Mouse (Mus musculus) intestine, embryonic 14.5 days (tissue): ENCODE measurements around the gene Sult2b1. TPM values are rescaled to one million over a fixed set of nuclear protein-coding genes. Genes with fewer than 3 reads are reported as not detected.

Experiments used
- ATAC-seq: fragments of 200-750 bp; cut with Nextera tagmentation; replicated peaks from 2 replicates; pipeline ENCODE4 v1.8.0; 2017; ENCODE audit warnings: low read depth, moderate number of reproducible peaks, moderate TSS enrichment, moderate library complexity; ENCODE audit not compliant: low FRiP score, low TSS enrichment
- DNase-seq: peaks from one replicate; pipeline ENCODE4 v3.0.0-alpha.2; 2018; ENCODE audit warnings: low spot score
- H3K27ac ChIP-seq: fragments of 300-500 bp; sonication (generic); 2 replicates; pipeline ENCODE4 v1.5.1; 2014; ENCODE audit warnings: low read depth, mild to moderate bottlenecking, control low read depth
- H3K27me3 ChIP-seq: fragments of 300-500 bp; sonication (generic); replicated peaks from 2 replicates; pipeline ENCODE4 v1.6.1; 2014; ENCODE audit warnings: low read length, control low read depth; ENCODE audit not compliant: control insufficient read depth, insufficient read depth
- H3K36me3 ChIP-seq: fragments of 300-500 bp; sonication (generic); 2 replicates; pipeline ENCODE4 v1.6.1; 2014; ENCODE audit warnings: low read length, control low read depth; ENCODE audit not compliant: control insufficient read depth, insufficient read depth
- H3K4me1 ChIP-seq: fragments of 300-500 bp; sonication (generic); replicated peaks from 2 replicates; pipeline ENCODE4 v1.6.1; 2014; ENCODE audit warnings: low read length, control low read depth, mixed read lengths; ENCODE audit not compliant: control insufficient read depth, insufficient read depth
- H3K4me2 ChIP-seq: fragments of 300-500 bp; sonication (generic); 2 replicates; pipeline ENCODE4 v1.6.1; 2014; ENCODE audit warnings: low read length
- H3K4me3 ChIP-seq: fragments of 300-500 bp; sonication (generic); 2 replicates; pipeline ENCODE4 v1.5.1; 2014; ENCODE audit warnings: low read depth, low read length, control low read depth, mixed read lengths
- H3K9ac ChIP-seq: fragments of 300-500 bp; sonication (generic); 2 replicates; pipeline ENCODE4 v1.6.1; 2014; ENCODE audit warnings: mild to moderate bottlenecking, low read length
- H3K9me3 ChIP-seq: fragments of 300-500 bp; sonication (generic); 2 replicates; pipeline ENCODE4 v1.6.1; 2016; ENCODE audit warnings: low read length, control low read depth; ENCODE audit not compliant: control insufficient read depth
- WGBS: fragments of 180-500 bp; shearing (Covaris S2); extraction: QIAGEN DNeasy Blood & Tissue Kit; methylation state at CpG from one replicate; pipeline ENCODE4 v1.1.7; 2014; 5-methylcytosine and 5-hydroxymethylcytosine counted together
- polyA plus RNA-seq: library from polyadenylated mRNA; unstranded; fragments of >200 nt; fragmentation: Nextera tagmentation; extraction: Ambion mirVana; gene quantifications from 2 replicates; pipeline ENCODE4 v1.2.1, GENCODE M21; 2014

The Sult2b1 gene
- polyA plus RNA-seq, 1 experiment from 2014 or later, result 2.3 TPM

GRCm38 (mm10) chr7:45701607-45702006 is 82.9 kb downstream of the Sult2b1 start:
- H3K9ac ChIP-seq, result no peak overlapping the region
- DNase-seq, result no peak
- 88% methylated on average over 11 of the region's 11 CpGs for WGBS
- no peaks in the 10 kb centered on the region for H3K36me3 ChIP-seq
- ATAC-seq, result no peak
- peak overlapping the region; percentile 35; the same call in 1 of the 2 replicates for H3K4me3 ChIP-seq
- no peak overlapping the region for H3K27ac ChIP-seq
- no peaks in the 10 kb centered on the region for H3K9me3 ChIP-seq
- H3K4me2 ChIP-seq, result peak overlapping the region; percentile 71
- H3K4me1 ChIP-seq, result peaks cover 25% of the 10 kb centered on the region
- H3K27me3 ChIP-seq, result peaks cover 23% of the 10 kb centered on the region

GRCm38 (mm10) chr7:45701072-45701471 is 83.4 kb downstream of the Sult2b1 start:
- WGBS, result 30% methylated on average over 11 of the region's 11 CpGs
- H3K9ac ChIP-seq, result peak overlapping the region; percentile 34; the same call in 1 of the 2 replicates
- DNase-seq (no peak), ATAC-seq (no peak)
- H3K4me3 ChIP-seq, result peak overlapping the region; percentile 35; the same call in 1 of the 2 replicates
- no peaks in the 10 kb centered on the region for H3K36me3 ChIP-seq
- H3K4me1 ChIP-seq, result peaks cover 23% of the 10 kb centered on the region
- no peaks in the 10 kb centered on the region for H3K9me3 ChIP-seq
- no peak overlapping the region for H3K27ac ChIP-seq
- H3K27me3 ChIP-seq, result peaks cover 23% of the 10 kb centered on the region
- H3K4me2 ChIP-seq, result peak overlapping the region; percentile 71

GRCm38 (mm10) chr7:45700301-45701015 is 84.0 kb downstream of the Sult2b1 start:
- Histone ChIP-seq H3K27me3 (peaks cover 23% of the 10 kb centered on the region), H3K9ac (peak overlapping the region; percentile 23; the same call in 1 of the 2 replicates), H3K4me1 (peaks cover 17% of the 10 kb centered on the region), H3K9me3 (no peaks in the 10 kb centered on the region), H3K27ac (no peak overlapping the region), H3K36me3 (no peaks in the 10 kb centered on the region), H3K4me3 (peak overlapping the region; percentile 35), H3K4me2 (peak overlapping the region; percentile 71)
- DNase-seq, result peak; percentile 85
- WGBS, result 2% methylated on average over 20 of the region's 20 CpGs
- no peak for ATAC-seq

GRCm38 (mm10) chr7:45699523-45700141 is 84.8 kb downstream of the Sult2b1 start, which contains the start of gene Car11:
TSS of gene Car11 (plus strand) at chr7:45699843.
- H3K9ac ChIP-seq, result peak within 1 kb of the TSS; percentile 23; the same call in 1 of the 2 replicates
- H3K27ac ChIP-seq, result no peak within 1 kb of the TSS
- 2% methylated on average over 36 of the region's 36 CpGs for WGBS
- peak within 1 kb of the TSS; percentile 71 for H3K4me2 ChIP-seq
- no peak for DNase-seq
- no peaks in the 10 kb centered on the region for H3K9me3 ChIP-seq
- H3K27me3 ChIP-seq, result peaks cover 23% of the 10 kb centered on the region
- H3K4me3 ChIP-seq, result peak within 1 kb of the TSS; percentile 35
- no peak for ATAC-seq
- no peaks in the 10 kb centered on the region for H3K36me3 ChIP-seq
- peaks cover 14% of the 10 kb centered on the region for H3K4me1 ChIP-seq

GRCm38 (mm10) chr7:45697894-45698293 is 86.6 kb downstream of the Sult2b1 start:
- ATAC-seq, result no peak
- Histone ChIP-seq H3K4me2 (no peak overlapping the region), H3K9me3 (no peaks in the 10 kb centered on the region), H3K4me3 (no peak overlapping the region), H3K9ac (no peak overlapping the region), H3K27me3 (peaks cover 23% of the 10 kb centered on the region), H3K4me1 (peaks cover 7% of the 10 kb centered on the region), H3K27ac (no peak overlapping the region), H3K36me3 (no peaks in the 10 kb centered on the region)
- DNase-seq, result no peak
- 87% methylated on average over 6 of the region's 7 CpGs for WGBS

- Histone ChIP-seq H3K9me3 (no peaks in the 10 kb centered on the region), H3K4me1 (peaks cover 2% of the 10 kb centered on the region), H3K9ac (no peak overlapping the region), H3K36me3 (no peaks in the 10 kb centered on the region), H3K27me3 (peaks cover 19% of the 10 kb centered on the region), H3K27ac (no peak overlapping the region), H3K4me2 (no peak overlapping the region), H3K4me3 (no peak overlapping the region)
- 14% methylated on average over 6 of the region's 6 CpGs for WGBS
- ATAC-seq (no peak), DNase-seq (no peak)
Measured at GRCm38 (mm10) chr7:45695098-45695497, 89.4 kb downstream of the Sult2b1 start.

GRCm38 (mm10) chr7:45693921-45694591 is 90.4 kb downstream of the Sult2b1 start, which contains the start of gene Sec1:
TSS of gene Sec1 (minus strand) at chr7:45694402.
- no peak within 1 kb of the TSS for H3K9ac ChIP-seq
- no peaks in the 10 kb centered on the region for H3K36me3 ChIP-seq
- WGBS, result 90% methylated on average over 50 of the region's 50 CpGs
- no peak within 1 kb of the TSS for H3K4me2 ChIP-seq
- H3K4me3 ChIP-seq, result no peak within 1 kb of the TSS
- H3K4me1 ChIP-seq, result no peaks in the 10 kb centered on the region
- ATAC-seq (no peak), DNase-seq (no peak)
- H3K27ac ChIP-seq, result no peak within 1 kb of the TSS
- peaks cover 8% of the 10 kb centered on the region for H3K27me3 ChIP-seq
- no peaks in the 10 kb centered on the region for H3K9me3 ChIP-seq

- 79% methylated on average over 2 of the region's 2 CpGs for WGBS
- H3K27ac ChIP-seq, result no peak overlapping the region
Measured at GRCm38 (mm10) chr7:45692364-45692763, 92.1 kb downstream of the Sult2b1 start.

More at GRCm38 (mm10) chr7:45692364-45692763, 92.1 kb downstream of the Sult2b1 start:
- no peak overlapping the region for H3K4me2 ChIP-seq
- DNase-seq, result no peak
- H3K4me1 ChIP-seq, result no peaks in the 10 kb centered on the region
- no peaks in the 10 kb centered on the region for H3K27me3 ChIP-seq
- H3K9me3 ChIP-seq, result no peaks in the 10 kb centered on the region
- H3K9ac ChIP-seq, result no peak overlapping the region
- H3K4me3 ChIP-seq, result no peak overlapping the region
- no peaks in the 10 kb centered on the region for H3K36me3 ChIP-seq
- ATAC-seq, result no peak
